Mouse (Mus musculus): Measurements from ENCODE around the gene Fam98c.
"Not testable (repeated sequence)": the region's sequence is repeated elsewhere in the genome, so short reads cannot be mapped to it uniquely, and the experiment has no call there.

Fam98c gene

GRCm38 (mm10) chr7:29158264-29158663 is 2.2 kb upstream of the Fam98c start:
- DNase-seq (ENCODE audit: low spot score): no peak

- peak; percentile 83 for DNase-seq (ENCODE audit: low spot score)
Measured at GRCm38 (mm10) chr7:29155196-29155837, 717 bp downstream of the Fam98c start.

DNA sequence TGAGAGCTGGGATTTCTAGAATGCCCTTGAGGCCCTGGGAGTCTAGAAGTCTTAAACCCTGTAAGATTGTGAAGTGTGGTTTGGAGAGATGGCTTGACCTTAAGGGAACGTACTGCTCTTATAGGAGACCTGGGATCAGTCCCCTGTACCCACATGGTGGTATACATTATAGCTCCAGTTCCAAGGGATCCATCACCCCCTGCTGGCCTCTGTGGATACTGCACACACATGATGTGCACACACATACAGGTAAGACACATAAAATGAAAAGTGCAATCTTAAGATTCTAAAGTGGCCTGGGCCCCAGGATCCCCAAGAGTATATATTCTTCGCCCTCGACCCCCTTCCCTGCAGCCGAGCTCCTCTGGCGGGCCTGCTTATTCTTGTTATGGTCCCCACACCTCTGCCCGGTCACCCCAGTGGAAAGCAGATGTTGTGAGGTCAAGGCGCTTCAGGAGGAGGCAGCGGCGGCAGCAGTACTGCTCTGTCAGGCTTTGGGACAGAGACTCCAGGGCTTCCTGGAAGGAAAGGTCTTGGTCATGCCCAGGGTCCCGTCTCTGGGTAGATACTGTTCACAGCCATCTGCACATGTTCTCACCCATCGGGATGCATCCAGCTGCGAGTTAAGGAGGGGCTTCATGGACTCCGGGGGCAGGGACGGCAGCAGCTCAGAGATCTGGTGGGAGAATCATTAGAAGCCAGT is 1.9 kb downstream of the Fam98c start:
- no peak for DNase-seq (ENCODE audit: low spot score)

DNA sequence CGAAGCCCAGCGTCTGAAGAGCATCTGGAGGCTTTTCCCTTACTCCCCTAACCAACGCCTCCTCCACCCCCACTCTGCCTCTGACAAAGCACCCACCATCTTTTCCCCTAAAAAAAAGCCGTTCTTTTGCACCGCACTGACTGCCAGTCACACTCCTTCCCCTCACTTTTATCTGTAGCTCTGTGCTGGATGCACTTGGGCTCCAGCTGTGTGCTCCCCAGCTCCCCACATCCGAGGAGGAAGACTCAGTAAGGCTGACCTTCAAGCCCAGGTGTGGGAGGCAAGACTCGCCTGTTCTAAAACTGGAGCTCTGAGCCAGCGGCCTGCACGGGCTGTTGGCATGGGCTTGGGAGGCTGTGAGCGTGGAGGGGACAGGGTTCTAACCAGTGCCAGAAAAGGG is 4.5 kb downstream of the Fam98c start:
- no peak for DNase-seq (ENCODE audit: low spot score)

DNA sequence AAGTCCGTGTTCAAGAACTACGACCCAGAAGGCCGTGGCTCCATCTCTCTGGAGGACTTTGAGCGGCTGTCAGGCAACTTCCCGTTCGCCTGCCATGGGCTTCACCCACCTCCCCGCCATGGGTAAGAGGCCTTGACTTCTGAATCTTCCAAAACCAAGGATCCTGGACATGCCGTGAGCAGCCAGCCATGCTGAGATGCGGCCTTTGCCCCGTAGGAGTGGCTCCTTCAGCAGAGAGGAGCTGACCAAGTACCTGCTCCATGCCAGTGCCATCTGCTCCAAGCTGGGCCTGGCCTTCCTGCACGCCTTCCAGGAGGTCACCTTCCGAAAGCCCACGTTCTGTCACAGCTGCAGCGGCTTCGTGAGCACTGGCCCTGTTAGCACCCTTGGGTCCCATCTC is 7.3 kb downstream of the Fam98c start:
- DNase-seq (ENCODE audit: low spot score): no peak

DNA sequence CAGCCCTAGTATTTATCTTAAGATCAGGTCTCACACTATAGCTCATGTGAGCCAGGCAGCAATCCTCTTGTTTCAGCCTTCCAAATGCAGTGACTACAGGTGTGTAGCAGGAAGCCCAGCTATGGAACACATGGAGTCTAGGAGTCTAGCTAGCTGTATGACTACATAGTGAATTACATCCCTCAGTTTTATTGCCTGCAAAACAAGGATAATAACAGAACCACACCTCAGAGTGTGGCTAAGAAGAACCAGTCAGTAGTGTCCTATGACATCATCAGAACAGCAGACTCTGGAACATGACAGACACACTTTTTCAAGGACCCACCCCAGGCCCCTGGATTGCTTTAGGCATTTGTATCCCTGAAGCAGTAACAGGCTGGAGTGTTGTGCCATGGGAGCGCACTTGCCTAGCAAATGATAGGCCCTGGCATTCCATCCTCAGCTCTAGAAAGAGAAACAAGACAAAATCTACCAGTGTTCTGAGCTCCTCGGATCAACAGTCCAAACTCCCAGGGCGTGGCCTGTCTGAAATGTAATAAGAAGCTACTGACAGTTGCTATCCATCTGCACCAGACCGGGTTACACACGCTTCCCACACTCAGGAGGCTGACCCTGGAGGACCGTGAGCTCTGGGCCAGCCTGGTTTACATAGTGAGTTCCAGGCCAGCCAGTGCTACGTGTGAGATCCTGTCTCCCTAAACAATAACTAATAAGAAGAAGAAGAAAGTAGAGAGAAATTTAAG is 9.2 kb downstream of the Fam98c start:
- no peak for DNase-seq (ENCODE audit: low spot score)

DNA sequence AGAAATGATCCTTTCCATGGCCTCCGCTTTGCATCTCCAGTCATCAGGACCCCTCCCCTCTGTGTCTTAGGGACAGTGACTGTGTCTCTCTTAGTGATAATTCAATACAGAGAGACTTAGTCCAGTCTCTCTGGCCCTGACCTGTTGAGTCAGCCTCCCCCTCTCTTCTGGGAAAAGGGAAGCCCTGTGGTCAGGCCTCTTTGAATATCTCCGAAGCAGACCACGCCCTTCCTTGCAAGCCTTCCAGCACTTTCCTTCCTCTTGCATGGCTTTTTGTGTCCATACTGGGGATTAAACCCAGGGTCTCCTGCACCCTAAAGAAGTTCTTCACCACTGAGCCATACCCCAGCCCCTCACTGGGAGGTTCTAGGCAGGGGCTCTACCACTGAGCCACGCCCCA is 12.0 kb downstream of the Fam98c start:
- DNase-seq (ENCODE audit: low spot score): no peak

GRCm38 (mm10) chr7:29141416-29141815 is 14.6 kb downstream of the Fam98c start:
- no peak for DNase-seq (ENCODE audit: low spot score)

DNA sequence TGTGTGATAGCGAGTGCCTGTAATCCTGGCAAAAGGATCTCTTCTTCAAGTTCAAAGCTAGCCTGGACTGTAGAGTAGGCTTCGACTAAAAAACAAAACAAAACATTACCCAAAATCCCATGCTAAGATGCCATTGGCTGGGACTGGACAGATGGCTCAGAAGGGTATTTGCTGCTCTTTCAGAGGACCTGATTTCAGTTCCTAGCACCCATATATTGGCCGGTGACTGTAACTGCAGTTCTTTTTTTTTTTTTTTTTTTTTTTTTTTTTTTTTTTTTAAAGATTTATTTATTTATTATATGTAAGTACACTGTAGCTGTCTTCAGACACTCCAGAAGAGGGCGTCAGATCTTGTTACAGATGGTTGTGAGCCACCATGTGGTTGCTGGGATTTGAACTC is 16.8 kb downstream of the Fam98c start:
- not testable (repeated sequence) for DNase-seq (ENCODE audit: low spot score)

- peak; percentile 36 for DNase-seq (ENCODE audit: low spot score)
Measured at GRCm38 (mm10) chr7:29137429-29137828, 18.6 kb downstream of the Fam98c start.

DNA sequence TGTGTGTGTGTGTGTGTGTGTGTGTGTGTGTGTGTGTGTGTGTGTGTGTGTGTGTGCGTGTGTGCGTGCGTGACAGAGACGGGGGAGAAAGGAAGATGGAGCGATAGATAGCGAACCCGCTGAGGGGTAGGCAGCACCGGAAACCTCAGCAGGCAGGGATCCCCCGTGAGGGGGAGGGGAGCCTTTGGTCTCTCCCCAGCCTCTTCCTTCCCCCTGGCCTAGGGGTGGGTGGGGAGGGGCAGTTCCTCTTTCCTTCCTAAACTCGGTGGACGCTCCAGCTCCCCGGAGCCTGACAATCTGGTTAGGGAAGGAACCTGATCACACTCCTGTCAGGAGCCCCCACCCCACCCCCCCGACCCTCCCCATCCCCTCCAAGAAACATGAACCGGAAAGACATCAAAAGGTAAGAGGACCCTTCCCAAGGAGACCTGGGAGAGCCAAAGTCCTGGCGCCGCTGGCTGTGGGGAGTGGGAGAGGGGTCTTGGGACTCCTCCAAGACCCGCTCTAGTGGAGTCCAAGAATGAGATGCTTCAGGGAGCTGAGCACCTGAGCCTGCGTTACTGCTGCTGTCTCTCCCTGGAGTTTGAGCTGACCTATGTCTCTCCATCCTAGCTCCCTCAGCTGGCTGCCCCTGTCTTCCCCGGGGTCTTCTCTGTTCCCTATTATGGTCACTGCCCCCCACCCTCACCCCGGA is 21.2 kb downstream of the Fam98c start, which contains the start of gene Rasgrp4:
Rasgrp4 (plus strand) TSS at position 159 of the 694 bp plus-strand sequence.
- no peak for DNase-seq (ENCODE audit: low spot score)

DNA sequence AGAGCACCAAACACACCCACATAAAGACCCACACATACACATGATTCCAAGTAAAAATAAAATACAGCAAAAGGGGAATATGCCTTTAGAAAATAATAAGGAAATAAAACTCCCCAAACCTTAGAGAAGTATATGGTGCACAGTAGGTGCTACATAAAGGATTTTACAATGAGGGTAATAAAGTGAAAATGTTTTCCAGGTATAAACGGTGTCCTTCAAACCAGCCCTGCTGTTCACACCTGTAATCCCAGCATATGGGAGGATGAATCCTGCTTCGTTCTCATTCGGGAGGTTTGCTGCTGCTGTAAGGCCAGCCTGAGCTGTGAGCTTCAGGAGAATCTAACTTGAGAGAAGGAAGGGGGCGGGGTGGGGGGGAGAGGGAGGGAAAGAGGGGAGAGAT is 21.8 kb downstream of the Fam98c start:
- no peak for DNase-seq (ENCODE audit: low spot score)

- DNase-seq (ENCODE audit: low spot score): no peak
Measured at GRCm38 (mm10) chr7:29128725-29129124, 27.3 kb downstream of the Fam98c start.

DNA sequence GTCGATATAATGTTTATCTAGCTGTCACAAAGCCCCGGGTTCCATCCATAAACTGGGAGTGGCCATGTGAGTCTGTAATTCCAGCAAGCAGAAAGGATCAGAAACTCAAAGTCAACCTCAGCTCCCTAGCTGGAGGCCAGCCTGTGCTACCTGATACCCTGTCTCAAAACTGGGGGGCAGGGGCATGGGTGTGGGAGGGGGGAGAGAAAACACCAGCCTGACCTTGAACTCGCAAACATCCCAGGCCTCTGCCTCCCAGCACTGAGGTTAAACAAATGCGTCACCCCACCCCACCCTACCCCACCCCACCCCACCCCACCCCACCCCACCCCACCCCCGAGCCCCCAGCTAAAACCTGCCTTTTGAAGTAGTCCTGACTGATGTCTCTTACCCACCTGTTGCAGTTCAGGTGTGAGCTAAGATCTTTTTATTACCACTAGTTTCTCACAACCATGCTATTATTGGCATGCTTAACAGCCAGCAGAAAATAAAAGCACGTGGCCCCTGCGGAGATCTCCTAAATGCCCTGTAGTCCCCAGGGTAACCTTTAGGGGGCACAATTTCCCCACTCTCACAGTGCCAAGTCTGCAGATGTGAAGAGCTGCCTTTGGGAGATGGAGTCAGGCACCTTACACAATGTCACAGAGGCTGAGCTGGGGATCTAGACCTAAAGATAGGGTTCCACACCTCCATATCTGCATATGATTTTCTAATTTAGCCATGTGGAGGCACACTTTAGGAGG is 29.7 kb downstream of the Fam98c start:
- no peak for DNase-seq (ENCODE audit: low spot score)

DNA sequence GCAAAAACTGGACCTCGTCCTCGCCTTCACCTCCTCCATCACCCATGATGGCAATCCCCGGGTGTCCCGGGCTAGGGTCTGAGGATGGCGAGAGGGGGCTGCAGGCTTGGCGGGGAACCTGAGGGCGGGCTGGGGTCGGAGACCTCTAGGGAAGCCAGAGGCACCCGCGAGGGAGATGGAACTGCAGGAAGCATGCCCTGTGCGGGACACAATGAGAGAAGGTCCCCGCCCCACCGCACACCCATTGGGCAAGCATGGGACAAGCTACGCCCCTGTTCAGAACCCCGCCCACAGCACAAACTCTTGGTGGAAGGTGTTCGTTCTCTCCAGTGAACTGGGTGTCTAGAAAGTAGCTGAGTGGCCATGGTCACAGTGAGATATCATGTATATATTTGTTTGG is 31.1 kb downstream of the Fam98c start, which contains the start of gene Ryr1:
Ryr1 (minus strand) TSS at position 210 of the 400 bp plus-strand sequence.
- DNase-seq (ENCODE audit: low spot score): peak; percentile 53

DNA sequence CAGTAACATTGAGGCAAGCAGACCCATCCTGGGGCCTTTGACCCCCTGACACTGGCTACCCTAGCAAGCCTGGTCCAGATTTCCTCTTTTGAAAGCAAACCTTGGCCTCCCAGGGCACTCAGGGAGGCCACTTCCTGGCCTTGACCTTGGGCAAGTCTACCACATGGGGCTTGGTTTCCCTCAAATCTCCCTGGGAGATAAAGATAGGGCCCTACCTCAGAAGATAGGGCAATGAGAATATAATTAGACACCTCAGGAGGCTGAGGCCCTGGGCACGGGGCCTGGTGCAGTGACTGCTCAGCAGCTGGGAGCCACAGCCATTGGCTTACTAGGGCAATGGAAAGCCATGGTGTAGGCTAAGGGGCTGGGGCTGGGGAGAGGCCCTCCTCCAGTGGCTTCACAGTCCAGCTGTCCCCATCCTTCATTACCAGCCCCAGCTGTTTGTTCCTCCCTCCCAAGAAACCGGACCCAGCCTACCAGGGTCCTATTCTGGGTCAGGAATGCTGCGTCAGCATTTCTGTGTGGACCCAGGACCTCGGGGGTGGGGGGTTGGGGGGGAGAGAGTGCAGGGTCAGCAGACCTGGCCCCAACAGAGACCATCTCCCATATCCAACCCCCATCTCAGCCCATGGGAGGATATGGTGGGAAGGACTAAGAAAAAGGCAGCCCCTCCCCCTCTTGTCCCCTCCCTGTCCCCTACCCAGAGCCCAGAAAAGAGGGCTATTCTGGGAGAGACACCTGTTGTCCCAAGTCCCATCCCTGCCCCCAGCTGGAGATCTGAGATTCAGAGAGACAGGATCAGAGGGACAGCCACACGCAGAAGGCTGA is 32.3 kb downstream of the Fam98c start:
- DNase-seq (ENCODE audit: low spot score): no peak

GRCm38 (mm10) chr7:29122821-29123220 is 33.2 kb downstream of the Fam98c start:
- no peak for DNase-seq (ENCODE audit: low spot score)

GRCm38 (mm10) chr7:29119526-29119925 is 36.5 kb downstream of the Fam98c start:
- no peak for DNase-seq (ENCODE audit: low spot score)

GRCm38 (mm10) chr7:29118142-29118851 is 37.7 kb downstream of the Fam98c start:
- DNase-seq (ENCODE audit: low spot score): peak; percentile 36
